Mouse (Mus musculus): ENCODE results near the gene Zfp593.

Zfp593 gene
- long read RNA-seq, experiment 1, transcript Zfp593-201 (3 exons, 1,994 nt), result major isoform, 25 of 26 reads
- long read RNA-seq, experiment 1, partial matches to known transcripts, result 0 of 26 reads
- long read RNA-seq, experiment 1, other reads (novel, unspliced or antisense), result 1 of 26 reads
- long read RNA-seq, experiment 2, transcript Zfp593-201 (3 exons, 1,994 nt), result major isoform, 14 of 14 reads
- long read RNA-seq, experiment 2, partial matches to known transcripts, result 0 of 14 reads
- long read RNA-seq, experiment 2, other reads (novel, unspliced or antisense), result 0 of 14 reads

DNA sequence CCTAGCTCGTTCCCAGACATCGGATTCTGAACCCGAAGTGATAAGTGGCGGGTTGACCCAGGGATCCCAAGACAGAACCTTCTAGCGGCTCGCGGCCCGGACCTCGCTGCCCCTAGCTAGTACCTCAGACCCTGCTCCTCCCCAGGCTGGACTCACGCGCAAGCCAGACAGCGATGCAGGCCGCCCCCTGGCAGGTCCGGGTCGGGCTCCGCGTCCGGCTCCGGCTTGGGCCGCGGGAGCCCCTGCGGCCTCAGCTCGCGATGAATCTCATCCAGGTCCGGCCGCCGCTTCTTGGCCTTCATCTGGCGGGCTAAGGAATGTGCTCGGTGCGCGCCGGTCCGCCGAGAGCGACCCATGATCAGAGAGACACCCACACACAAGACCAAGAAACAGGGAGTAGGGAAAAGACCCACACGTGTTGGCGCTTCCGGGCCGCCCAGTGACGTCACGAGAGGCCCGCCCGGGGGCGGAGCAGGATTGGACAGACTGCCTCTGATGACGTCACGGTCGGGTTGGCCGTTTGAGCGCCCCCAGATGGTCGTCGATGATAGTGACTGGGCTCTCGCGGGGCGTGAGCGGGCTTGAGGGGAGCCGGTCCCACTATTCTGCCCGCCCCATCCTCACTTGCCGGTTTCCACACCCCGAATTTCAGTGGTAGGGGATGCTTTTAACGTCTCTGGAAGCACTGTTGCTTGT is at the start of gene Zfp593:
TSS of gene Zfp593 (minus strand) at position 445 of the 696 bp plus-strand sequence.
- intact Hi-C loops (cut with DNase I), result loop anchor here (2.0 to 5.0 kb wide), 3 partner anchors 42 to 147 kb away; partner anchors contain the start of genes Cep85 and Pdik1l

DNA sequence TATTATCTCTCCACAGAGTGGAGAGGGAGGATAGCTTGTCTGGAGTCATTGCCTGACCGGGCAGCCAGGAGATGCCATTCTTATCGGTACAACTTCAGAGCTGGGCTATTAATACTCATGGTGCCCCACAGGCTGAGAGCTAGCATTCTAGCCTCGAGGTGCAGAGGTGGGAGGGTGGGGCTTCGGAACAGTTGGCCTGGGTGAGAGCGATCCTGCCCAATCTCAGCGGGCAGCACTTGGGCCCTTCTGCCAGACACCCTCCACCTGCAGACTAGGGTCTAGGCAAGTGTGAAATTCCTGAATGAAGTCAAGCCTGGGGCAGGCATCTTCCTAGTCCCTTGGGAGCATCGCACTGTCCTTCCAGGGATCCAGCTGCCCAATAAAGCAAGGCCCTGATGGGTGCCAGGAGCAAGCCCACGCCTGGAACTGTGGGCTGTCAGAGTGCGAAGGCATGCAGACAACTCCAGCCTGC is 48.3 kb upstream of the Zfp593 start:
- intact Hi-C loops (cut with DNase I), result loop anchor here (2.0 to 5.0 kb wide), 2 partner anchors 64 to 107 kb away; partner anchors contain the start of gene Cep85

- intact Hi-C loops (cut with DNase I), result loop anchor here (2.0 to 5.0 kb wide), 2 partner anchors 64 to 106 kb away; partner anchors contain the start of gene Cep85
Observed at GRCm38 (mm10) chr4:134293061-134293691, 47.8 kb upstream of the Zfp593 start.

DNA sequence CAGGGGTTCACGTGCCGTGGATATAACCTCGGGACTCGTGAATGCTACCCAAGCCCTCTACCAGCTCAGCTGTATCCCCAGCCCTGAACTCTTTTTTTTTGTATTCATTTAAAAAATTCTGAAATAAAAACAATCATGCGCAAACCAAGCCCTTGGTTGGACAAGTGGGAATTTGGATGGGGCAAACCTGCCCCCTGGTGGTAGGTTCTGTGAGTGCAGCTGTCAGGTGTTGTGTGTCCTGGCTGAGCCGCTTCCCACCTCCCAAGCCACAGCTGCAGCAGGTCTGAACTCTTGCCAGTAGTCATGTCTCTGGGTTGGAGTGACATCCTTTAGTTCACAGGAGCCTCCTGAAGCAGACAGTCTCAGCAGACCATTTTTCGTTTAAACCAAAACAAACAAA is 46.7 kb upstream of the Zfp593 start:
- intact Hi-C loops (cut with DNase I), result loop anchor here (2.0 to 5.0 kb wide), 2 partner anchors 65 to 105 kb away; partner anchors contain the start of gene Cep85

GRCm38 (mm10) chr4:134288397-134289256 is 43.2 kb upstream of the Zfp593 start:
- intact Hi-C loops (cut with DNase I), result loop anchor here (5.0 kb wide), 1 partner anchor 41 kb away; the partner anchor contains the start of genes Gm30191 and Zfp593

GRCm38 (mm10) chr4:134287575-134288025 is 42.2 kb upstream of the Zfp593 start, which contains the start of gene Pdik1l:
Pdik1l (minus strand) TSS chr4:134287895.
- intact Hi-C loops (cut with DNase I), result loop anchor here (5.0 kb wide), 1 partner anchor 40 kb away; the partner anchor contains the start of genes Gm30191 and Zfp593

DNA sequence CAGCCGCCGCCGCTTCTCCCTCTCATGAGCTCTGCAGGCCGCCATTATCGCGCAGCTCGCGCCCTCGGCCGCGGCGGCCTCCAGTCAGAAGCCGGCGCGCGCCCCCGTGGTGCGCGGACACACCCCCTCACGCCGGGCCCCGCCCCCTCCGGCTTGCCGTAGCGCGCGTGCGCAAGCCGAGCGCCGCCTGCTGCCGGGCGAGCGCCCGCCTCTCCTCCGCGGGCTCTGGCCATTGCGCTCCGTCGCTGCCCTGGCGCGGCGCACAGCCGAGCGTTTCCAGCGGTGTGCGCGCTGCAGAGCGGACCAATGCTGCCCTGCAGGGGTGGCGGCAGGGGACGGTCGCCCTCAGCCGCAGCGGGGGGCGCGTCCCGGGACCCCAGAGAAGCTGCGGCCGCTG is 41.8 kb upstream of the Zfp593 start:
- intact Hi-C loops (cut with DNase I), result loop anchor here (5.0 kb wide), 1 partner anchor 40 kb away; the partner anchor contains the start of genes Gm30191 and Zfp593

DNA sequence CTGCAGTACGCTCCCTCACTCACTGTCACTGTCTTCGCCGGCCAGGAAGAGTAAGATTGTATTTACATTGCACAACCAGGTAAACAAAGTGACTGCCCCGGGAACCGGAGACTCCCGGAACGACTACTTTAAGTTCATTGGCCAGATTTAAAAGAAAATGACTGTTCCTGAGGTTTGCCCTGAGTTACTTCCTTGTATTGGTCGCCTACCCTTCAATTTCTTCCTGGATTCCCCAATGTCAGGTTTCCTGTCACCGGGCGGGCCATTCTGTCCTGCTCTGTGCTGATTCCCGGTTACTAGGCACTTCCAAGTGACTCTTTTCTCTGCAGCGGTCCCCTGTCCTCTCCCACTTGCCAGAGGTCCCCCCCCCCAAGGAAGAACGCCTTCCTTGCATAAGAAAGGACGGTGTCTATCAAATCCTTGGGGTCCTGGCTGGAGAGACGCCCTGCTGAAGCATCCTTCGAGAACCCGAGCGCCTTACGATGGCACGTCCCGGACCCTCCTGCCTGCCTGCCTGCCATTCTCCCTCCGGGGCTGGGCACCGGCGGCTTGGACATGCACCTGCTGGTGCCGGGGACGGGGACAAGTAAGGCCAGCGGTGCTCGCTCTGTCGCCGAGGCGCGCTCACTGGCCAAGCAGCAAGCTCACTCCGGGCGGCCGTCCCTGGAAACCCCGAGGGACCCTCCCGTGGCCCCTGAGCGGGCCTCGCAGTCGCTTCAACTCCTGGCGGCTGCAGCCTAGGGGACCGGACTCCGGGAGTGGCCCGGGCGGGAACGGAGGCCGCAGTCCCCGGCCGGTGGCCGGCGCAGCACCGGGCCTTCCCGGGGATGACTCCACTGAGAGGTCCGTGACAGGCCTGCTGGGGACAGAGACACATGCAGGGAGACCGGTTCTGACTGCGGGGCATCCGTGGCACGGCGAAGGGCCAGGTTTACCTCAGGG is 41.1 kb upstream of the Zfp593 start:
- intact Hi-C loops (cut with DNase I), result loop anchor here (5.0 kb wide), 1 partner anchor 39 kb away; the partner anchor contains the start of genes Gm30191 and Zfp593

DNA sequence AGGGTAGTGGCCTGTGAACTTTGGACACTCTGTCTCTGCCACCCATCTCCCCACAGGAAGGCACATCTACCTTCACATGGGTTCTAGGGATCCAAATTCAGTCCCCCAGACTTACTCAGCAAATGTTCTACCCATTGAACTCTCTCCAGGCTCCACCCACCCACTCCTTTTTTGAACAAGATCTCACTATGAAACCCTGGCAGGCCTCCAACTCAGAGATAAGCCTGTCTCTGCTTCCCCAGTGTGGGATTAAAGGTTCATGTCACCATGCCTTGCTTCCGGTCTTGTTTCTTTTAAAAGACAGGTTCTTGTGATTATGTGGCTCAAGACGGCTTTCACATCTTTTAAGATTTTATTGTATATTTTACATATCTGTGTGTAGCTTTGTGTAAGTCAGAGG is 39.5 kb upstream of the Zfp593 start:
- intact Hi-C loops (cut with DNase I), result loop anchor here (5.0 kb wide), 1 partner anchor 38 kb away; the partner anchor contains the start of genes Gm30191 and Zfp593

DNA sequence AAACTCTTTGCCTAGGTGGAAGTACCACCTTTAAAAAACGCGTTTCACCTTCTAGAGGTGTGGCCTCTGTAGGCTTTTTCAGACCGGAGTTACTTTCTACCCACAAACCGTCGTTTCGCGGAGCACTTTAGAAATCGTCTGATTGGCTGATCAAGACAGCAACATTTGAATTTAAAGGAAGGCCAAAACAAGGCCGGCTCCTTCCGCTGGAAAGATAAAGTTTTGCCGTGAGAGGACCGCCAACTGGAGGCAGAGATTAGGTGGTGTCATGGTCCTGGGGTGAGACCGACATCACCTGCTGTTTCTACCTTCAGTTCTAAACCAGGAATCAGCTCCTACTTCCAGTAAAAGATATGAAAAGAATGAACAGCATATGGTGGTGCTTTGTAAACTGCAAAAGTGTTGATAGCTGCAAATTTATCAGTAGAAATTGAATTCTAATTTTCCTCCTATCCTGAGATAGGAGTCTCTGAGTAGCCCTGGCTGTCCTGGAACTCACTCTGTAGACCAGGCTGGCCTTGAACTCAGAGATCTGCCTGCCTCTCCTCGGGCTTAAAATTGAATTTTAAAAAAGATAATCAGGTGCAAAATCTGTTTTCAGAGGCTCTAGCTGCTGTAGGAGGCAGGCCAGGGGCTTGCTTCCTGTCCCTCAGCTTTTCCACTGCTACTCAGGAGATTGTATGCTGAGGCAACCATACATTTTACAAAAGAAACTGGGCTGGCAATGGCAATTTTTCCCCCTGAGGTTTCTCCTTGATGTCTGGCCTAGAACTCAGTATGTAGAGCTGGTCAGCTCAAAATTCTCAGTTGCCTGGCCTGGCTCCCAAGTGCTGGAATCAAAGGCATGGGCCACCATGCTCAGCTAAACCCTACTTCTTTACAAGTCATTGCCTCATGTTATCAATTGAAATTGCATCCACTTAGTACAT is 28.3 kb upstream of the Zfp593 start:
- intact Hi-C loops (cut with DNase I), result no loop called here

DNA sequence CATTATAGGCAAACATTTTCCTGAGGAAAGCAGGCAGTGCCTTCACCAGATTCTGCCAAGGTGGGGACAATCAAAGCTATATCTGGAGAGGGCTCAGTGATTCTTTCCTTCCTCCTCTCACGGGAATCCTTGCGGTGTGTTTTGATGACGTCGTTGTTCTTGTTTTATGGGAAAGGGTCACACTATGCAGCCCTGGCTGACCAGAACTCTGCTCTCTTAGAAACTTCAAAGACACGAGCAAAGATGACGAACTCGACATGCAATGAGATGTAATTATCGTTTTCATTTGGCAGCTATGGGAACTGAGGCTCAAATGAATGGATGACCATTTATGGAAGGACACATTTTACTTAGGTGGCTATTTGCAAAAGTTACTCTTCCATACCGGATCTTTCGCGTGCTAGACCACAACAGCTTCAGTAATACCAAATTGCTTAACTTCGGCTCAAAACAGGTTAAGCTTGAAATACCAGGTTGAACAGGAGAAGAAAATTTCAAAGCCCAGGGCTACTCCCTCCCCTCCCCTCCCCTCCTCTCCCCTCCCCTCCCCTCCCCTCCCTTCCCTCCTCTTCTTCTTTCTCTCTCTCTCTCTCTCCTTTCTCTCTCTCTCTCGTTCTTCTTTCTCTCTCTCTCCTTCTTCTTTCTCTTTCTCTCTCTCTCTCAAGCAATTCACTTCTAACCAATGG is 27.5 kb upstream of the Zfp593 start:
- intact Hi-C loops (cut with DNase I), result no loop called here

DNA sequence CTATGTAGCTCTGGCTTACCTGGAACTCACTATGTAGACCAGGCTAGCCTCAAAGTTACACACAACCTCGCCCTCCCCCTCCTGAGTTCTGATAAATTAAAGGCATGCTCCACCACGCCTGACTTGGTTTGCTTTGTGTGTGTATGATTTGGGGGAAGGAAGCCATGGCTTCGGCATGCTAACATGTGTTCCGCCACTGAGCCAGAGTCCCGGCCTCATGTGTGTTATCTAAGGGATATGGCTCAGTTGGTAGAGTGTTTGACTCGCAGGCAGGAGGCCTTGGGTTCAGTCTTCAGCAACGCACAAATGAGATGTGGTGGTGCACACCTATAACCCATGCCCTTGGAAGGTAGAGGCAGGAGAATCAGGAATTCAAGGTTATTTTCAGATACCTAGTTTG is 26.6 kb upstream of the Zfp593 start:
- intact Hi-C loops (cut with DNase I), result no loop called here

- intact Hi-C loops (cut with DNase I), result loop anchor here (5.0 to 10.0 kb wide), 2 partner anchors 118 to 205 kb away; no protein-coding TSS in a partner anchor
Observed at GRCm38 (mm10) chr4:134269622-134270021, 24.2 kb upstream of the Zfp593 start.

GRCm38 (mm10) chr4:134268102-134268655 is 22.8 kb upstream of the Zfp593 start:
- intact Hi-C loops (cut with DNase I), result loop anchor here (5.0 to 10.0 kb wide), 2 partner anchors 119 to 207 kb away; no protein-coding TSS in a partner anchor

- intact Hi-C loops (cut with DNase I), result loop anchor here (5.0 to 10.0 kb wide), 2 partner anchors 121 to 209 kb away; no protein-coding TSS in a partner anchor
Observed at GRCm38 (mm10) chr4:134265860-134266585, 20.6 kb upstream of the Zfp593 start.

GRCm38 (mm10) chr4:134263191-134263590 is 17.8 kb upstream of the Zfp593 start:
- intact Hi-C loops (cut with DNase I), result loop anchor here (10.0 kb wide), 1 partner anchor 212 kb away; no protein-coding TSS in a partner anchor
